Mouse (Mus musculus) hindbrain, embryonic 10.5 days (tissue): Measurements from ENCODE around the gene Bin2. TPM values are rescaled to one million over a fixed set of nuclear protein-coding genes. Genes with fewer than 3 reads are reported as not detected.

Experiments
- DNase-seq: peaks from one replicate; pipeline ENCODE4 v3.0.0-alpha.2; 2017; ENCODE audit warnings: low spot score
- H3K27ac ChIP-seq: fragments of 300-500 bp; sonication (generic); 2 replicates; pipeline ENCODE4 v1.5.1; 2016; ENCODE audit warnings: mild to moderate bottlenecking, moderate library complexity
- H3K27me3 ChIP-seq: fragments of 300-500 bp; sonication (generic); 2 replicates; pipeline ENCODE4 v1.6.1; 2016; ENCODE audit warnings: mild to moderate bottlenecking; ENCODE audit not compliant: poor library complexity, insufficient read depth, severe bottlenecking
- H3K36me3 ChIP-seq: fragments of 300-500 bp; sonication (generic); 2 replicates; pipeline ENCODE4 v1.6.1; 2016; ENCODE audit warnings: mild to moderate bottlenecking, moderate library complexity
- H3K4me1 ChIP-seq: fragments of 300-500 bp; sonication (generic); replicated peaks from 2 replicates; pipeline ENCODE4 v1.6.1; 2016; ENCODE audit warnings: mild to moderate bottlenecking
- H3K4me3 ChIP-seq: fragments of 300-500 bp; sonication (generic); 2 replicates; pipeline ENCODE4 v1.5.1; 2016; ENCODE audit warnings: mild to moderate bottlenecking, moderate library complexity
- H3K9me3 ChIP-seq: fragments of 300-500 bp; sonication (generic); 2 replicates; pipeline ENCODE4 v1.6.1; 2016; ENCODE audit warnings: mild to moderate bottlenecking, moderate library complexity
- WGBS: fragments of 180-500 bp; shearing (Covaris S2); methylation state at CpG from one replicate; pipeline ENCODE4 v1.1.7; 2016; 5-methylcytosine and 5-hydroxymethylcytosine counted together
- polyA plus RNA-seq: library from polyadenylated mRNA; unstranded; fragments of >200 nt; fragmentation: Nextera tagmentation; extraction: Ambion mirVana; gene quantifications from 2 replicates; pipeline ENCODE4 v1.2.1, GENCODE M21; 2016

The Bin2 gene
- polyA plus RNA-seq, result 4.0 and 4.5 TPM in 2 replicates

DNA sequence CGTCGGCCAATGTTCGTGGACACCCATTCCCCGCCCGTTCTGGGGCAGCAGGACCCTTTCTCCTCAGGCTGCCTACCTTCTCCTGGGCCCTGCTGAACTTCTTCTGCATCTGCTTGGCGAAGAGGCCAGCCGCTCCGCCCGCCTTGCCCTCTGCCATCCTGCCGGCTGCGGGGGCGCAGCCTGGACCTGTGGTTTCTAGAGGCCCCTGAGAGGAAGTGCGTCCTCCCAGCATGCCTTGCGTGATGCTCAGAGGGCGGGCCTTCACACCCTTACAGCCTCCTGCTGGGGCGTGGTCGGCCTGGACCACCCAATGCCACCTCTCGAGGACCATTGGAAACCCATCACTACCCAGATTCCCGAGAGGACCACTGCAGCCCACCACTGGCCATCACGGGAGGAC is at the start of gene Bin2:
Gene Bin2 (minus strand): TSS at position 217 of the 400 bp plus-strand sequence.
- DNase-seq, result no peak
- H3K4me1 ChIP-seq, result peaks cover 28% of the 10 kb centered on the region
- WGBS, result 89% methylated on average over 20 of the region's 20 CpGs
- 0 out of 2 replicates have a peak, but pooled peaks cover 5% of the 10 kb centered on the region for H3K27me3 ChIP-seq
- no peaks in the 10 kb centered on the region for H3K36me3 ChIP-seq
- no peak within 1 kb of the TSS for H3K4me3 ChIP-seq
- no peak within 1 kb of the TSS for H3K27ac ChIP-seq
- H3K9me3 ChIP-seq, result no peaks in the 10 kb centered on the region

DNA sequence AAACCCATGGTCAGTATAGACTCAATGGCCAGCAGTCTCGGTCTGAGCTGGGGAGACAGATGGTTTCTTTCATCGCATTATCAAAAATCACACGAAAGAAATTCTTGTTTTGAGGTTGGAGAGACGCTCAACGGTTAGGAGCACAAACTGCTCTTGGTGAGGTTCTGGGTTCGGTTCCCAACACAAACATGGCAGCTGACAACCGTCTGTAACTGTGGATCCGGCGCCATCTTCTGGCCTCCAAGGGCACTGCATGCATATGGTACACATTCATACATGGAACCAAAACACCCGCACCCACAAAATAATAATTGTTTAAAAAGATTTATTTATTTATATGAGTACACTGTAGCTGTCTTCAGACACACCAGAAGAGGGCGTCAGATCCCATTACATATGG is 49.2 kb upstream of the Bin2 start:
- no peaks in the 10 kb centered on the region for H3K36me3 ChIP-seq
- DNase-seq, result no peak
- H3K4me3 ChIP-seq, result no peak overlapping the region
- 0 out of 2 replicates have a peak, but pooled peaks cover 10% of the 10 kb centered on the region for H3K27me3 ChIP-seq
- no peaks in the 10 kb centered on the region for H3K9me3 ChIP-seq
- WGBS, result 78% methylated on average over 11 of the region's 11 CpGs
- H3K27ac ChIP-seq, result no peak overlapping the region
- no peaks in the 10 kb centered on the region; the same call in 1 of the 2 replicates for H3K4me1 ChIP-seq

DNA sequence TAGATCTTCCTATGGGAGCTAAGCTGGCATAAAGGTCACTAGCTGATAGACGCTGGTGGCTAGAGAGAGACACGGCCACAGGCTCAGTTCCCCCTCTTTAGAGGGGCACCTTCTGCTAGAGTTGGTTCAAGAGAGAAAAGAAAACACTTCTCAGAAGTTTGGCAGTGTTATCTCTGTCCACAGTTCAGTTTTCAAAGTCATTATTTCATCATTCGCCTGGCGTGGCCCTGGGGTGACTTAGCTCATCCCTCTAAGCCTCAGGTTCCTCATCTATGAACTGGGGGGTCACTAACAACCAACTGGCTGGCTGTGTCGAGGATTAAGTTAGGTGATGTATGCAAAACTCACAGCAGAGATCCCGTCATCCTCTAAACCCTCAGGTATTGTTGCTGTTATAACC is 48.6 kb upstream of the Bin2 start:
- Histone ChIP-seq H3K4me1 (no peaks in the 10 kb centered on the region; the same call in 1 of the 2 replicates), H3K4me3 (no peak overlapping the region), H3K27ac (no peak overlapping the region), H3K27me3 (0 out of 2 replicates have a peak, but pooled peaks cover 6% of the 10 kb centered on the region), H3K36me3 (no peaks in the 10 kb centered on the region), H3K9me3 (no peaks in the 10 kb centered on the region)
- WGBS, result 84% methylated on average over 6 of the region's 6 CpGs
- DNase-seq, result no peak

DNA sequence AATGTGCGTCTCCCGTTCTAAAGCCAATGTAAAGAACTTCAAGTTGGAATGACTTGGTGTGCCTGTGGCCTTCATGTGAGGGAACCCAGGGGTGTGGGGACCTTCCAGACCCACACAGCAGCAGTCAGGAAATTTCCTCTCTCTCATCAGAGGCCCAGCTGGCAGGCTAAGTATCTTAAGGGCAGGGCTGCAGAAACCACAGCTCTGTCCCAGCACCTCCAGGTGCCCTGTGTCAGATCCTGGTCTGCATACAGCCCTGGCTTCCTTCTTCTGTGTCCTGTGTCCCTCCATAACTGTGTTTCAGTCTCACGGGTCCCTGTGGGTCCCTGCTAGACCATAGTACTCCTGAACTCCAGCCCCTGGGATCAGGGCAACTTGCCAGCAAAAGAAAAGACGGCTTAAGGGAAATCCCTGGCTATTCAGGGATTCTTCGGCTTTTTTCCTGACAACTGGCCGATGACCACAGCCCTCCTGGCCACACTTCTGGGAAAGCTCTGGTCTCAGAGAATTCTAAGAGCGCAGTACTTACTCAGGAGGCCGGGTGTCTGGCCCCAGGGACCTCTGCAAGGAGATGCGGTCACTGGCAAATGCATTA is 46.1 kb upstream of the Bin2 start:
- Histone ChIP-seq H3K36me3 (no peaks in the 10 kb centered on the region), H3K4me1 (peaks cover 6% of the 10 kb centered on the region; the same call in 1 of the 2 replicates), H3K9me3 (no peaks in the 10 kb centered on the region), H3K27me3 (0 out of 2 replicates have a peak, but pooled peaks cover 6% of the 10 kb centered on the region), H3K27ac (no peak overlapping the region), H3K4me3 (no peak overlapping the region)
- DNase-seq, result no peak
- 82% methylated on average over 9 of the region's 9 CpGs for WGBS

DNA sequence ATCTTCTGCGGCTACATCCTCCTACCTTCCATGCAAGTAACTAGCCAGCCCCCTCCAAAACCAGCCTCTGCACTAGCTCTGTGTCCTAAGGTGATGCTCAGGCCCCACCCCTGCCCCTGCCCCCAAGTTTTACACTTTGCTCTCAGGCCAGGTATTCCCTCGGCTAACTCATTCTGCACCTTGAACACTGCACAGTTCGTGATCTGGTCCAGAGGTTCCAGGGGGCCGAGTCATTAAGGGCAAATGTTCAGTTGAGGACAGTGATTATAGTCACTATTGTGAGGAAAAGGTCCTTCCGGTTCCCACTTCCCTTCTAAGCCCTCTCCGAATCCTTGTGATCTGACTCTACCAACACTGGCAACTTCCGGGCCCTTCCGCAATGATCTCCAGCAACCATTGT is 45.1 kb upstream of the Bin2 start:
- DNase-seq, result no peak
- 94% methylated on average over 8 of the region's 8 CpGs for WGBS
- Histone ChIP-seq H3K36me3 (no peaks in the 10 kb centered on the region), H3K27me3 (0 out of 2 replicates have a peak, but pooled peaks cover 6% of the 10 kb centered on the region), H3K9me3 (no peaks in the 10 kb centered on the region), H3K4me3 (no peak overlapping the region), H3K27ac (no peak overlapping the region), H3K4me1 (peaks cover 6% of the 10 kb centered on the region; the same call in 1 of the 2 replicates)

DNA sequence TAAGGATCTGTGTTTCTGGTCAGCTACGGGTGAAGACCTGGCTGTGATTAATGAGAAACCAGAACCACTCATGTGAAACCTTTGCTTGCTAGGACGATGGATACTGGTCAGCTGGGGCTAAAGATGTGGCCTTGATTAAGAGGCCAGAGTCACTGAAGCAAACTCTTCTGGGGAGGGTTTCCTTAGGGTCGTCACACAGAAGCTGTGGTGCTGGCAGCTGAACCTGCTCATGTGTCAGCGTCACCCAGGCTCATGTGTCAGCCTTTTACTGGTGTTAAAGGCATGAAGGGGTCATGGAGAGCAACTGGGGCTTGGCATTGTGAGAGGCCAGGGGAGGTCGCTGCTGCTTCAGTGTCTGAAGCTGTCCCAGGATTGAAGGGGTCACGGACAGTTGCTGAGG is 41.5 kb upstream of the Bin2 start:
- H3K4me3 ChIP-seq, result no peak overlapping the region
- H3K4me1 ChIP-seq, result peaks cover 12% of the 10 kb centered on the region
- no peak for DNase-seq
- no peak overlapping the region for H3K27ac ChIP-seq
- H3K36me3 ChIP-seq, result no peaks in the 10 kb centered on the region
- H3K9me3 ChIP-seq, result no peaks in the 10 kb centered on the region
- 0 out of 2 replicates have a peak, but pooled peaks cover 2% of the 10 kb centered on the region for H3K27me3 ChIP-seq
- WGBS, result 60% methylated on average over 6 of the region's 6 CpGs

DNA sequence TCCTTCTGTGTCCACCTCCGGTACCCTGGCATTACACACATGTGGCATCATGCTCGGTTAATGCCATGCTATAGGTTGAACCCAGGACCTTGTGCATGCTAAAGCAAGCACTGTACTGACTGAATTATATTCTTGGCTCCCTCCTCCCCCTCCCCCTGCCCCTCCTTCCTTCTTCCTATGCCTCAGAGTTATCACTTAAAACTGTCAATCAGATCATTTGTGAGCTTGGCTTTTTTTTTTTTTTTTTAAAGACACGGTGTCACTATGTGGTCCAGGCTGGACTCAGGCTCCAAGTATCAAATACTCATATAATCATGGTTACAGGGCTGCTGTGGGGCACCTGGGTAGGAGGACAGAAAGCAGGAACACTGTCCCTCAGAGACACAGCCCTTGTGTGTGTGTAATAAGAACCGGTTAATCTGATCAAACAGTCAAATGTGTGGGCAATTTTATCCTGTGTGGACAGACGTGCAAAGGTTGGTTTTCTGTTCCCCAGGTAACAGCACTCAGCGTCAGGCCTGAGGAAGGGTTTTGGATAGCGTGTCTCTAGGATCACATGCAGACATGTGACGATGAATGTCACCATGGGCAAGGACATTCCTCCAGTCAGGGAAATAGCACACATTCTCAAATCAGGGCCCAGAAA is 39.2 kb upstream of the Bin2 start:
- peaks cover 17% of the 10 kb centered on the region for H3K27me3 ChIP-seq
- H3K27ac ChIP-seq, result no peak overlapping the region
- H3K36me3 ChIP-seq, result no peaks in the 10 kb centered on the region
- 86% methylated on average over 8 of the region's 8 CpGs for WGBS
- no peak for DNase-seq
- H3K9me3 ChIP-seq, result no peaks in the 10 kb centered on the region
- H3K4me1 ChIP-seq, result peaks cover 21% of the 10 kb centered on the region
- H3K4me3 ChIP-seq, result no peak overlapping the region

DNA sequence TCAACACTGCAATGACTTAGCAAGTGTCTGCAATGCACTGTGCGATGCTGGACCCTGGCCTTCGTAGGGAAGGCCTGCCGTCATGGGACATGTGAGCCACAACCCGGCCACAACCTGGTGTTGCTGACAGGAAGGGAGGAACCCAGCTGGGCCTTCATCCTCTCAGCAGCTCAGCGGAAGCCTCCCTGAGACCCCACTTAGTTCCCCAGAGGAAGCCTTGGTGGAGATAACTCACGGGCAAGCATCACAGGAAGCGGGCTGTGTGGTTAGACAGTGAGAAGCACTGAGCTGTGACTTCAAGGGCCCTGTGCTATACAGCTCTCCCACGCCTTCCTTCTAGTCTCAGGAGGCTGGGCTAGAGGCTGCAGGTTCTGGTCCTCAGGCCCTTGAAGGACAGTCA is 36.9 kb upstream of the Bin2 start:
- H3K27me3 ChIP-seq, result peaks cover 28% of the 10 kb centered on the region
- no peaks in the 10 kb centered on the region for H3K36me3 ChIP-seq
- DNase-seq, result no peak
- H3K4me1 ChIP-seq, result peaks cover 23% of the 10 kb centered on the region
- WGBS, result 68% methylated on average over 8 of the region's 8 CpGs
- no peak overlapping the region for H3K4me3 ChIP-seq
- no peak overlapping the region for H3K27ac ChIP-seq
- H3K9me3 ChIP-seq, result no peaks in the 10 kb centered on the region

DNA sequence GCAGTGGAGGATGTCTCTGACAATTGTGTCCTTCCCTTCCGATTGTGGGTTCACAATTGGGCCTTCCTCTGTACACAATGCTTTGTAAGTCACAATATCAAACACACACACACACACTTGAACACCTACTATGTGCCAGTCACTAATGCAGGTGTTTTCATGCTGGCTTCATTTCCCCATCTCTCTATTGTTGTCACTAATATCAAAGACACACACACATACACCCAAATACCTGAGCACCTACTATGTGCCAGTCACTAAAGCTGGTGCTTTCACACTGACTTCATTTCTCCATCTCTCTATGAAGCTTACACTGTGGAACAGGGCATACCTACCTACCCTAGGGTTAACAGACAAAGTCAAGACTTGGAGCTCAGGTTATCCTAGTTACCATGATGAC is 36.0 kb upstream of the Bin2 start:
- H3K4me1 ChIP-seq, result peaks cover 17% of the 10 kb centered on the region
- H3K9me3 ChIP-seq, result no peaks in the 10 kb centered on the region
- 79% methylated on average over 1 of the region's 1 CpGs for WGBS
- H3K27me3 ChIP-seq, result peaks cover 28% of the 10 kb centered on the region
- DNase-seq, result no peak
- H3K4me3 ChIP-seq, result no peak overlapping the region
- H3K36me3 ChIP-seq, result no peaks in the 10 kb centered on the region
- H3K27ac ChIP-seq, result no peak overlapping the region

DNA sequence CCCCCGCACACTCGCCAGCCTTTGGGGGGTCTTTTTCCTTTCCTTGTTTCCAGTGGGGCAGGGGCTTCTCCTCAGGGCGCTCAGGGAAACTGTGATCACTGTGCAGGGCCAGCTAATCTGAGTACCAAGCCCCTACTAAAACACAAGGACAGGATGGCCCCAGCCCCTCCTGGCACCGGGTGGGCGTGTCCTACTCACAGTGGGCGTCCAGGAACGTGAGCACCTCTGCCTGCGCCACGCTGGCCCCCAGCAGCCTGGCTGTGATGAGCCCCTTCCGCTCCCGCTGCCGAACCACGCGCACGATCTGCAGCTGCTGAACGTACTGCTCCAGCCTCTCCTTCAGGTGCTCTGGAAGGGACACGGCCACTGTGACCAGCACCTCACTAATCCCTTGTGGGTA is 34.6 kb upstream of the Bin2 start:
- no peaks in the 10 kb centered on the region for H3K36me3 ChIP-seq
- peaks cover 28% of the 10 kb centered on the region for H3K27me3 ChIP-seq
- H3K4me1 ChIP-seq, result peaks cover 17% of the 10 kb centered on the region
- H3K27ac ChIP-seq, result no peak overlapping the region
- WGBS, result 10% methylated on average over 17 of the region's 17 CpGs
- peak overlapping the region; percentile 18; the same call in 1 of the 2 replicates for H3K4me3 ChIP-seq
- no peak for DNase-seq
- no peaks in the 10 kb centered on the region for H3K9me3 ChIP-seq

DNA sequence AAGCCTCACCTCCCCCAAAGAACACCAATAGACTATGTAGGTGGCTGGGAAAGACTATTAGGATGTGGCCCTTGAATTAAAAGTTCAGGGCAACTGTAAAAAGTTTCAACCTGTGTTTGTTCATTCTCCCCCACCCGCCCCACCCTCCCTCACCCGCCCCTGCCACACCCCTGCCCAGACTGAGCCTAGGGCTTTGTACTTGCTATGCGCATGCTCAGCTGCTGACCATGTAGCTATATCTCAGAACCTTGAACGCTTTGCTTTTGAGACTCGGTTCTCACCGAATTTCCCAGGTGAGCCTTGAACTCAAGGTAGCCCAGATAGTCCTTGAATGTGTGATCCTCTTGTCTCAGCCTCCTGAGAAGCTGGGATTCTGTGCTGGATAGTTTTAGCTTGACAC is 32.5 kb upstream of the Bin2 start:
- H3K9me3 ChIP-seq, result no peaks in the 10 kb centered on the region
- no peak overlapping the region for H3K27ac ChIP-seq
- WGBS, result 80% methylated on average over 6 of the region's 6 CpGs
- no peaks in the 10 kb centered on the region for H3K36me3 ChIP-seq
- DNase-seq, result no peak
- H3K4me3 ChIP-seq, result no peak overlapping the region
- H3K4me1 ChIP-seq, result peaks cover 17% of the 10 kb centered on the region
- H3K27me3 ChIP-seq, result peaks cover 28% of the 10 kb centered on the region

DNA sequence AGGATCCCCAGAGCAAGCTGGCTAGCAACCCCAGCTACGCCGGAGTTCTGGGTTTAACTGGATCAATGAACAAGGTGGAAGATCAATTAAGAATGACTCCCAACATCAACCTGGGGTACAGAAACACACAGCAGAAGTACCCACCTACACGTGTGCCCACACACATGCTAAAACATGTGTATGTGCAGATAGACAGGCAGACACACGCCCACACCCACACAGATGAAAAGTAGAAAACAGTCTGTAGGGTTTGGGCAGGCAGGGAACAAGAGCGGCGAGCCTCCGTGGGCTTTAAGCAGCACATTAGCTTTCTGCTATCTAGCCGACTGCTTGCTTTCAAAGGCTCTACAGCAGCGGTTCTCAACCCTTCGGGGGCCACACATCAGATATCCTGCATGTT is 31.8 kb upstream of the Bin2 start:
- Histone ChIP-seq H3K4me1 (peaks cover 13% of the 10 kb centered on the region), H3K9me3 (no peaks in the 10 kb centered on the region), H3K36me3 (no peaks in the 10 kb centered on the region), H3K4me3 (no peak overlapping the region), H3K27me3 (peaks cover 28% of the 10 kb centered on the region), H3K27ac (no peak overlapping the region)
- 68% methylated on average over 10 of the region's 10 CpGs for whole genome bisulfite sequencing
- DNase-seq, result no peak

DNA sequence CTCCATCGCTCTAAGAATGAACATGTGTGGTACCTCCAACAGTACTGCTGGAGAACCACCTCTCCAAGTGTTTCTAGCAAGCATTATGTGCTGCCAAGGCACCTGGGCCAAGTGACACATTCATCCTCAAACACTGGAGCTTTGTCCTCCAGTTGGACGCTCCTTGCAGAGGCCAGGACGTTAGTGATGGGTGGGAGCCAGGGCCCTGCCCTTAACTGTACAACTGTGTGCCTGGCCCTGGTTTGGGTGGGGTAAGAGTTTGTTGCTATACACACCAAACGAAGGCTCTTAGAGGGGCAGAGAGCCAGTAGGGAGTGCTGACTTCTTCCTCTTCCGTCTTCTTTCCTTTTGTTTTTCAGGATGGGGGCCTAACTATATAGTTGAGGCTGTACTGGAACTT is 31.1 kb upstream of the Bin2 start:
- Histone ChIP-seq H3K36me3 (no peaks in the 10 kb centered on the region), H3K27me3 (peaks cover 28% of the 10 kb centered on the region), H3K9me3 (no peaks in the 10 kb centered on the region), H3K4me3 (no peak overlapping the region), H3K4me1 (peaks cover 11% of the 10 kb centered on the region), H3K27ac (no peak overlapping the region)
- WGBS, result 79% methylated on average over 5 of the region's 5 CpGs
- no peak for DNase-seq
